Mouse (Mus musculus) right cerebral cortex, postnatal 36 days (tissue): ENCODE measurements around the gene Mak.

Source experiments
- DNase-seq, 2 experiments: peaks; one replicate each; pipeline ENCODE4 v3.0.0; 2022; ENCODE audit warnings: low spot score in 2 of 2, mixed read lengths in 1 of 2

Gene Mak

GRCm38 (mm10) chr13:41071617-41072016, 7.9 kb downstream of the Mak start:
- no peak for DNase-seq

GRCm38 (mm10) chr13:41067618-41068017, 11.9 kb downstream of the Mak start:
- no peak for DNase-seq

GRCm38 (mm10) chr13:41051965-41052364, 27.5 kb downstream of the Mak start:
- no peak for DNase-seq

- DNase-seq: no peak
Observed at GRCm38 (mm10) chr13:41047280-41047679, 32.2 kb downstream of the Mak start.

- DNase-seq: no peak
Observed at GRCm38 (mm10) chr13:41045901-41046300, 33.6 kb downstream of the Mak start.

- no peak for DNase-seq
Observed at GRCm38 (mm10) chr13:41042511-41042910, 37.0 kb downstream of the Mak start.

- no peak for DNase-seq
Observed at GRCm38 (mm10) chr13:41030098-41030497, 49.4 kb downstream of the Mak start.

- no peak for DNase-seq
Observed at GRCm38 (mm10) chr13:41022099-41022498, 57.4 kb downstream of the Mak start.

- DNase-seq: no peak
Observed at GRCm38 (mm10) chr13:41021607-41022006, 57.9 kb downstream of the Mak start.

- no peak for DNase-seq
Observed at GRCm38 (mm10) chr13:41020494-41020893, 59.0 kb downstream of the Mak start.

- DNase-seq: no peak
Observed at GRCm38 (mm10) chr13:41018756-41019591, 60.5 kb downstream of the Mak start.

GRCm38 (mm10) chr13:41018236-41018635, 61.3 kb downstream of the Mak start:
- DNase-seq: no peak

GRCm38 (mm10) chr13:41017832-41018231, 61.7 kb downstream of the Mak start:
- DNase-seq: no peak

- no peak for DNase-seq
Observed at GRCm38 (mm10) chr13:41016797-41017405, 62.6 kb downstream of the Mak start.

GRCm38 (mm10) chr13:41015829-41016634, 63.5 kb downstream of the Mak start, which contains the start of gene Tmem14c:
Gene Tmem14c (plus strand): TSS chr13:41016292.
- peak; percentile 89 to 93 for DNase-seq

GRCm38 (mm10) chr13:41008946-41009345, 70.6 kb downstream of the Mak start:
- DNase-seq: no peak

GRCm38 (mm10) chr13:41008271-41008670, 71.2 kb downstream of the Mak start:
- no peak for DNase-seq

GRCm38 (mm10) chr13:41006244-41006643, 73.3 kb downstream of the Mak start:
- no peak for DNase-seq

GRCm38 (mm10) chr13:41002001-41002400, 77.5 kb downstream of the Mak start:
- no peak for DNase-seq

- peak; percentile 91 for DNase-seq
Observed at GRCm38 (mm10) chr13:41000926-41001639, 78.4 kb downstream of the Mak start, which contains the start of gene Pak1ip1. Gene Pak1ip1 (plus strand): TSS chr13:41001023.

GRCm38 (mm10) chr13:41000140-41000925, 79.2 kb downstream of the Mak start:
- DNase-seq: peak in 1 of 2 experiments; percentile 34
